Mouse (Mus musculus): ENCODE data around the gene Fyn. TPM values are rescaled to one million over a fixed set of nuclear protein-coding genes. Genes with fewer than 3 reads are reported as not detected.

Fyn gene
- polyA plus RNA-seq, 1 experiment from 2014 or later: 21.4 TPM

DNA sequence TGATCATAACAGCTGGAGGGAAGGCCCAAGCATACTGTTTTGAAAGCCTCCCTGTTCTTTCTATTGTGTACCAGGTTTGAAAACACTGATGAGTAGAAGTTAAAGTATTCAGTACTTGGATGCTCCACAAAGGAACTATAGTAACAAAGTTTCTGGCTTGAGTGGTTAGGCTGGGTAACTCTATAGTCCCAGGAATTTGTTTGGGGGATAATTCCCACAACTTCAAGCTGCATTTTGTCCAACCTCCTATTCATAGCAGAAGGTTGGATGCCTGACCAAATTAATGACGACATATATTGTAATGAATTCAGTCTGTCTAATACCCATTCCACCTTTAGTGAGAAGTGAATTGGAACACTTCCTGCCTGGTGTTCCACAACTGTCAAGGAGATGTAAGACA, 22.7 kb upstream of the Fyn start:
- H3K9ac ChIP-seq: no peak overlapping the region
- WGBS: 86% methylated on average over 1 of the region's 1 CpGs
- ATAC-seq (ENCODE audit: borderline replicate concordance, extremely low read depth, low FRiP score, low TSS enrichment): no peak

DNA sequence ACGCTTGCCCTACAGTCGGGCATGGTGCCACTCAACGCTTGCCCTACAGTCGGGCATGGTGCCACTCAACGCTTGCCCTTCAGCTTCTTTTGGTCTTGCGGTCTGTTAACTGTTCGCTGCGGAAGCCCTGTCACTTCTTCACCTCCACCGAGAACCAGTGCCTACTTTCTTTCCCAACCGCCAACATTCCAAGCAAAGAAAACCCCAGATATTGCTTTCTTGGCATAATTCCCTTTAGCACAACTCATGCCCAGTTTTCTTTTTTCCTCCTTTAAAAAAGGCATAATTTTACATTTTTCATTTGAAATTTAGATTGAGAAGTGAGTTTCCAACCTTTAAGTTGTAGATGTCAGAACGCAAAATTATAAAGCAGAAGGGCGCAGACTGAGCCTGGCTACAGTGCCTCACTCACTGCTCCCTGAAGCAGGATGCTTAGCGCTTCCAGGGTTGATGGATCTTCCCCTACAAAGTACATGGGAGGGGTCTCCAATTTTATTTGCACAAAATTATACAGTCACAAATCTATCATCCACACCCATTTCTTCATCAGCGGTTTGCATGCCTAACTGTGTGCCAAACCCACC, 18.8 kb upstream of the Fyn start:
- 91% methylated on average over 14 of the region's 14 CpGs for WGBS

More for the DNA sequence above, 22.7 kb upstream of the Fyn start:
- no peaks in the 10 kb centered on the region for H3K4me1 ChIP-seq
- no peak overlapping the region for H3K4me3 ChIP-seq
- H3K27me3 ChIP-seq: no peaks in the 10 kb centered on the region
- no peaks in the 10 kb centered on the region for H3K9me3 ChIP-seq
- H3K4me2 ChIP-seq: no peak overlapping the region
- no peak overlapping the region for H3K27ac ChIP-seq
- H3K36me3 ChIP-seq: no peaks in the 10 kb centered on the region

DNA sequence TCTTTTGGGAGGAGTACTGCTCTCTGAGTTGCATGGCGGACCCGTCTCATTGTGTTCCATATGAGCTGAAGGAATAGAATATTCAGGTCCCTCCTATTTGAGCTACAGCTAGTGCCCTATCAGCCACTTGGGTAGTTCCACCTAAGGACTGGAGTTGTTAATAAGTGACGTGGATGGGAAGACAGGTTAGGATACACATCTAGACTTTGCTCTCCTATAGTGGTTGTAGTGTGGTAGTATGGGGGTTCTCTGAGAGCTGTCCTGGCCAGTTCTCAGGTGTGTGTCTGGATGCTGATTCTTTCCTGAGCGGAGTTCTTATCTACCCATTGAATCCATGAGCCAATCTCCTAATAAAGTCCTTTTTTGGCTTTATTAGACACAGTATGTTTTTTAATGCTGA, 4.5 kb upstream of the Fyn start:
- peaks cover 4% of the 10 kb centered on the region; the same call in 1 of the 2 replicates for H3K4me1 ChIP-seq
- WGBS: 80% methylated on average over 4 of the region's 4 CpGs
- H3K36me3 ChIP-seq: no peaks in the 10 kb centered on the region
- ATAC-seq (ENCODE audit: borderline replicate concordance, extremely low read depth, low FRiP score, low TSS enrichment): no peak
- H3K27ac ChIP-seq: no peak overlapping the region
- H3K9me3 ChIP-seq: no peaks in the 10 kb centered on the region
- no peak overlapping the region for H3K4me3 ChIP-seq
- no peak overlapping the region for H3K4me2 ChIP-seq
- no peak overlapping the region for H3K9ac ChIP-seq
- peaks cover 3% of the 10 kb centered on the region; the same call in 1 of the 2 replicates for H3K27me3 ChIP-seq

More for the DNA sequence above, 18.8 kb upstream of the Fyn start:
- no peak for ATAC-seq (ENCODE audit: borderline replicate concordance, extremely low read depth, low FRiP score, low TSS enrichment)
- Histone ChIP-seq H3K4me1 (no peaks in the 10 kb centered on the region), H3K4me2 (no peak overlapping the region), H3K27me3 (no peaks in the 10 kb centered on the region), H3K27ac (no peak overlapping the region), H3K9ac (no peak overlapping the region), H3K4me3 (no peak overlapping the region), H3K36me3 (no peaks in the 10 kb centered on the region), H3K9me3 (no peaks in the 10 kb centered on the region)

DNA sequence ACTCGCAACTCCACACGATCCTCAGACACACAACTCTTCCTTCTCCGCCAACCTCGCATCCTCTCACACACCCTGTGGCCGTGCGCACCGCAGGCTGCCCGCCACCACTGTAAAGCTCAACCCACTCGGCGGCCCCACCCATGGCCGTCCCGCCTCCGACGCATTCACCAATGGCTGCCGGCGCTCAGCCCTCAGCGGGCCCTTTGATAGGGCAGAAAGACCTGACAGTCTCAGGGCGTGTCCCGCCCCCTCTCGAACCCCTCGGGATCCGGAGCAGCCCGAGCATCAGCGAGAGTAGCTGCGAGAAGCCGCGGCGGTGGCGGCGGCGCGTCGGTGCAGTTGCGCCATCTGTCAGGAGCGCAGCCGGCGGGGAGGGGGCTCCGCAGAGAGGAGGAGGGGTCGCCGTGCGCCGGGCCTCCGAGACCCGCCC, 862 bp downstream of the Fyn start:
- Histone ChIP-seq H3K4me1 (peaks cover 24% of the 10 kb centered on the region), H3K9ac (peak overlapping the region; percentile 80), H3K4me3 (peak overlapping the region; percentile 83), H3K36me3 (no peaks in the 10 kb centered on the region), H3K27ac (peak overlapping the region; percentile 82), H3K27me3 (peaks cover 3% of the 10 kb centered on the region; the same call in 1 of the 2 replicates), H3K4me2 (peak overlapping the region; percentile 87), H3K9me3 (no peaks in the 10 kb centered on the region)
- WGBS: under 1% methylated on average over 44 of the region's 44 CpGs
- ATAC-seq (ENCODE audit: borderline replicate concordance, extremely low read depth, low FRiP score, low TSS enrichment): peak; percentile 100

DNA sequence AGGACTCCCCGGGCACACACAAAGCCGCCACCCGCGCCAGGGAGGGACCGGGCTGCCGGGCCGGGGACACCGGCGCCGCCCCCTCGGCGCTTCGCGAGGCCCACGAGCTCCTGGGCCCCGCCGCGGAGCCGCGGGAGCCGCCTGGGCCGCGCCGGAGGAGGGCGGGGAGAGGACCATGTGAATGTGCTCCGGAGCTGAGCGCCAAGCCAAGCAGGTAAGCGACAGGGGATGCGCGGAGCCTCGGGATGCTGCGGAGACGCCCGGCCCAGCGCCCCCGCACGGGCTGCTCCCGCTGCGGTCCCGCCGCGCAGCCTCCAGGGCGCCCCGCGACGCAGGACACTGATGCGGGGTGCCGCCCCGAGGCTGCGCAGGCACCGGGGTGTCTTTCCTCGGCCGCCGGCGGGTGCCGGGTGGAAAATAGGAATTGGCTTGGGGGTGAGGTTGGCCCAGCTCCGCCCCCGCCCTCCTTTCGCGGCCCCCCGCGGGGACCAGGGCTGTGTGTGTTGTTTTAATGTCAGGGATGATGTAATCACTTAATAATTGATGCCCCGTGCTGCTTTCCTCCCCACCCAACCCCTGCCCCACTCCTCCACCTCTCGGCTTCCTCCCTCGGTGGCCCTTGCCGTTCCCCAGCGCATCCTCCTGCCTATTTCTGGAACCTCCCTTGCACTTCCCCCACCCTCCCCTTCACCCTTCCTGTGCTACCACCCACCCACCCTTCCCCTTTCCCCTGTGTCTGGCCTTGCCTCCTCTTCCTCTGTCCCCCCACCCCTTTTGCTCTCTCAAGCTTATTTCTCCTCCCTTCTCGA, 1.5 kb downstream of the Fyn start:
- peak; percentile 41 for ATAC-seq (ENCODE audit: borderline replicate concordance, extremely low read depth, low FRiP score, low TSS enrichment)
- H3K4me1 ChIP-seq: peaks cover 24% of the 10 kb centered on the region
- peak overlapping the region; percentile 82 for H3K27ac ChIP-seq
- under 1% methylated on average over 67 of the region's 68 CpGs for WGBS
- H3K9ac ChIP-seq: peak overlapping the region; percentile 80
- no peaks in the 10 kb centered on the region for H3K36me3 ChIP-seq
- H3K4me3 ChIP-seq: peak overlapping the region; percentile 83
- H3K4me2 ChIP-seq: peak overlapping the region; percentile 87
- no peaks in the 10 kb centered on the region for H3K9me3 ChIP-seq
- H3K27me3 ChIP-seq: peaks cover 3% of the 10 kb centered on the region; the same call in 1 of the 2 replicates

DNA sequence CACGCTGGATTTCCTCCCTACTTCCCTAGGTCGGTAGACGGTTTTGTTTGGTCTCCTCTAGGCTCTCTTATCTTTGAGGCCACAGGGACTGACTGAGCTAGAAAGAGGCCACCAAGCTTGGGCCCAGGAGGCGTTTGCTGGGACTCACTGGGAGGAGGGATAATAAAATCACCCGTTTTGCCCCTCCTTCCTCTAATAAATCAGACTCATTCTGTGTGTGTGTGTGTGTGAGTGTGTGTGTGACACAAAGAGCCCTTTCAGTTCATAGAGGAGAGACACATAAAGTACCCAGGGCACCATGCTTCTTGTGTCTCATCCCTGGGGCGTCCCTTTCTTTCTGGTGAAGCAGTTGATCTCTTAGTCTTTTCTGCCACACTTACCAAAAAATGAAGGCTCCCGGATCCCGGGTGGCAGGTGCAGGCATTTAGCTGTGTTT, 2.1 kb downstream of the Fyn start:
- H3K27me3 ChIP-seq: peaks cover 3% of the 10 kb centered on the region; the same call in 1 of the 2 replicates
- H3K4me3 ChIP-seq: peak overlapping the region; percentile 83
- peaks cover 24% of the 10 kb centered on the region for H3K4me1 ChIP-seq
- ATAC-seq (ENCODE audit: borderline replicate concordance, extremely low read depth, low FRiP score, low TSS enrichment): no peak
- H3K36me3 ChIP-seq: no peaks in the 10 kb centered on the region
- H3K9ac ChIP-seq: peak overlapping the region; percentile 80; the same call in 1 of the 2 replicates
- H3K4me2 ChIP-seq: peak overlapping the region; percentile 87
- WGBS: 3% methylated on average over 8 of the region's 8 CpGs
- H3K27ac ChIP-seq: peak overlapping the region; percentile 43; the same call in 1 of the 2 replicates
- H3K9me3 ChIP-seq: no peaks in the 10 kb centered on the region

DNA sequence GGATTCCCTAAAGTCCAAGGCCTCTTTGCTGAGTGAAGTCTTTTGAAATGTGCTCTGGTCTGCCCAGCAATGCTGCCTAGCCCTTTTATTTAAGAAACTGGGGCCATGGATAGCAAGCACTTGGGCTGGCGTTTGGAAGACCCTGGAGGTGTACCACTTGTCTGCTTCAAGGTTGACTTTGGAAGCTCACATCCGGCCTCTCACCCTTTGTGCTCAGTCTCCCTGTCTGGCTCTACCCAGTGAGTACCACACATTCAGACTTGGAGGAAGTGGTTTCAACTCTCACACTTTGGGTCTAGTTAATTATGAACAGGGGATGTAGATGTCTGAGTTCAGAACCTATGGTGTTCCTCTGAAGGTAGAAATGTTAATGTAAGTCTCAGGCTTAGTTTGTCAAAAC, 2.8 kb downstream of the Fyn start:
- H3K36me3 ChIP-seq: no peaks in the 10 kb centered on the region
- H3K27me3 ChIP-seq: peaks cover 3% of the 10 kb centered on the region; the same call in 1 of the 2 replicates
- 45% methylated on average over 2 of the region's 2 CpGs for whole genome bisulfite sequencing
- H3K4me3 ChIP-seq: peak overlapping the region; percentile 83
- no peak for ATAC-seq (ENCODE audit: borderline replicate concordance, extremely low read depth, low FRiP score, low TSS enrichment)
- H3K4me2 ChIP-seq: peak overlapping the region; percentile 87
- H3K9me3 ChIP-seq: no peaks in the 10 kb centered on the region
- no peak overlapping the region for H3K27ac ChIP-seq
- peaks cover 24% of the 10 kb centered on the region for H3K4me1 ChIP-seq
- no peak overlapping the region for H3K9ac ChIP-seq

DNA sequence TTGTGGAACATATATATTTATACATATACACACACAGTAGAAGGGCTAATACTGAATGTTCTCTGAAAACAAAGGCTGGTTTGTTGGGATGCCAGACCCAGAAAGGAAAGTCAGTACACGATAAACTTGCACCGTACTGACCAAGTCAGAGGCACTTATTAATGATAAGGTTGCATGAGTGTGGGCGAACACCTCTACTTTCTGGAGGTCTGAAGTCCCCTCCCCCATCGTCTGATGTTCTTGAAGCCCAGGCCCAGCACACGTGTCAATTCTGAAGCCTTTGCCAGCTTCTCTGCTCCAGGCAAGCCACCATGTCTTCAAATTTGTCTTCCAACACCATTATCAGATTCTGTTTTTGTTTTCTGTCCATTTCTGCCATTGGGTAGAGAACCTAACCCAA, 3.3 kb downstream of the Fyn start:
- WGBS: 52% methylated on average over 5 of the region's 5 CpGs
- Histone ChIP-seq H3K4me1 (peaks cover 24% of the 10 kb centered on the region), H3K4me2 (peak overlapping the region; percentile 87; the same call in 1 of the 2 replicates), H3K27me3 (peaks cover 3% of the 10 kb centered on the region; the same call in 1 of the 2 replicates), H3K9me3 (no peaks in the 10 kb centered on the region), H3K9ac (no peak overlapping the region), H3K27ac (no peak overlapping the region), H3K4me3 (no peak overlapping the region), H3K36me3 (no peaks in the 10 kb centered on the region)
- ATAC-seq (ENCODE audit: borderline replicate concordance, extremely low read depth, low FRiP score, low TSS enrichment): no peak

DNA sequence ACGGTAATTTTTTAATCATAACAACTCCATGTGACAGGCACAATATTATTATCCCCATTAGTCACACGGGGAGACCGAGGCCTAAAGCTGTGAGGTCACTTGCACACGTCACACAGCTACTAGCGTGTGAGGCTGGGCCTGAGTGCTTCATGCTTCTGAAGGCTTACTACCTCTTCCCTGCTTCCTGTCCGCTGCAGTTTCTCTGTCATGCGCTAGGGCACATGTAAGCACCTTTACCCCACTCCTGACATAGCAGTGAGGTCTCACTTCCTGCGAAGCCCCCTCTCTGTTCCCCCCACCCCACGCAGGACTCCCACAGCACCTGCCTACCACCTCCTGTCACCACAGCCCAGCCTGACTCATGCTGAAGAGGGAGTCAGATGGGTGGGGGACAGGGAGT, 8.0 kb downstream of the Fyn start:
- Histone ChIP-seq H3K27ac (no peak overlapping the region), H3K9ac (no peak overlapping the region), H3K4me3 (no peak overlapping the region), H3K4me1 (peaks cover 10% of the 10 kb centered on the region), H3K27me3 (no peaks in the 10 kb centered on the region), H3K36me3 (no peaks in the 10 kb centered on the region), H3K4me2 (no peak overlapping the region), H3K9me3 (no peaks in the 10 kb centered on the region)
- WGBS: 74% methylated on average over 9 of the region's 9 CpGs
- ATAC-seq (ENCODE audit: borderline replicate concordance, extremely low read depth, low FRiP score, low TSS enrichment): no peak

DNA sequence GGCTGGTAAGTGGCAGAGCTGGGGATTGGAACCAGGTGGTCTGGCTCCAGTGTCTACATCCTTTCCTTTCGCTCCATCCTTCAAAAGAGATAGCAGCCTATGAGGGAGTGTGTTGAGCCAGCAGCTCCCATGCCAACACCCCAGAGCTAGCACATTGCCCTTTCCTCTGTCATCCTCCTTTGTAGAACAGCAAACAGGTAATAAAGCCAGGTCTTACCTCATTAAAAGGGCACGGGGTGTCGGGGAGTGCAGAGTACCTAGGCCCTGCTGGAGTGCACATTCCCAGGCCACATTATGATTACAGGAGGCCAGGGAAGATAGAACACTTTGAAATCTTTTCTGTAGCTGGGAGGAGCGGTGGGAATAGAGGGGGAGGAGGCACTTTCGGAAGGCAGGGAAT, 8.6 kb downstream of the Fyn start:
- Histone ChIP-seq H3K27ac (no peak overlapping the region), H3K9me3 (no peaks in the 10 kb centered on the region), H3K4me3 (no peak overlapping the region), H3K27me3 (no peaks in the 10 kb centered on the region), H3K4me2 (no peak overlapping the region), H3K36me3 (no peaks in the 10 kb centered on the region), H3K4me1 (peaks cover 6% of the 10 kb centered on the region; the same call in 1 of the 2 replicates), H3K9ac (no peak overlapping the region)
- 66% methylated on average over 5 of the region's 5 CpGs for WGBS
- no peak for ATAC-seq (ENCODE audit: borderline replicate concordance, extremely low read depth, low FRiP score, low TSS enrichment)

DNA sequence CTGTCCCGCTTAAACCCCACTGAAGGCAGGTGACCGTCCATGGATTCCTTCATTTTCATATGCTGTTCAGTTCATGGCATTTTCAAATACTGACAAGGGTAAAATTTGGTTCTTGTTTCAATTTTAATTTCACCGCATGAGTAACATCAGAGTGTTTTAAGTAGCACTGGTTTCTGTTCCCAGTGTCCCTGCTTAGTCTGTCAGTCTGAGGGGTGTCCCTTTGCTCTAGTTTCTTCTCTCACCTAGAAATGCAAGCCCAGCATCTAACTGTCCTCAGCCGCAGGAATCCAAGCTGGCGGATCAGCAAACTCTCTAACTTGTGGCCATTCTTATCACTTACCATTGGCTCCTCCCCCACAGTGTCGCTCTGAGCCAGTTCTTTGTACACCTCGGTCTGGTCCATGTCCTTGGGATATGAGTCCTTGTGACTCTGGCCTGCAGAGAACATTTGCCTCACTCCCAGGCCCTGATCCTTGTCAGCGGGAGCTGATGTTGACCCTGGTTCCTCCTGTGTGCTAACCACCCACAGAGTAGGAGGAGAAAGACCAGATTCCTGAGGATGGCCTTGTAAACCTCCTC, 9.5 kb downstream of the Fyn start:
- Histone ChIP-seq H3K4me2 (no peak overlapping the region), H3K9me3 (no peaks in the 10 kb centered on the region), H3K4me3 (no peak overlapping the region), H3K9ac (no peak overlapping the region), H3K4me1 (0 out of 2 replicates have a peak, but pooled peaks cover 2% of the 10 kb centered on the region), H3K27me3 (no peaks in the 10 kb centered on the region), H3K36me3 (no peaks in the 10 kb centered on the region), H3K27ac (no peak overlapping the region)
- no peak for ATAC-seq (ENCODE audit: borderline replicate concordance, extremely low read depth, low FRiP score, low TSS enrichment)
- 74% methylated on average over 8 of the region's 8 CpGs for WGBS

DNA sequence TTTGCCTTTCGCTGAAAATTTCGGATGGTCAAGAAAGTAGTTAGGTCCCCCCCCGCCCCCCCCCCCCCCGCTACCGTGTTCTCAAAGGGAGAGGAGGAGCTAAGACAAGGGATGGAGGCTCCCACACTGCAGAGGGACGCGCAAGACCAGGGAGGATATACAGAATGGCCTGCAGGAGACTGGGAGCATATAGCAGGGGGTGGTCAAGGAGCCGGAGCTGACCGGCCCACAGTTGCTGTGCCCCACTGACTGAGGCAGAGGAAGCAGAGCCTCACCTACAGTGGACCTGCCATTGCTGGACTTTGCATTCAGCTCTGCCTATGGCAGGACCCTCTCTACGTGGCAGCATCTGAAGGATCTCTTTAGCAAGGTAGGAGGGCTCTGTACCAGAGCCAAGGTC, 10.6 kb downstream of the Fyn start:
- Histone ChIP-seq H3K4me3 (no peak overlapping the region), H3K27ac (no peak overlapping the region), H3K9me3 (no peaks in the 10 kb centered on the region), H3K9ac (no peak overlapping the region), H3K36me3 (no peaks in the 10 kb centered on the region), H3K27me3 (no peaks in the 10 kb centered on the region), H3K4me1 (0 out of 2 replicates have a peak, but pooled peaks cover under 1% of the 10 kb centered on the region), H3K4me2 (no peak overlapping the region)
- no peak for ATAC-seq (ENCODE audit: borderline replicate concordance, extremely low read depth, low FRiP score, low TSS enrichment)
- WGBS: 47% methylated on average over 10 of the region's 10 CpGs
